Mouse (Mus musculus) testis, adult 2 months (tissue): Measurements from ENCODE around the gene Dydc1.

Experiments
- CTCF ChIP-seq: fragments of 200-500 bp; IDR thresholded peaks from 2 replicates; pipeline ENCODE4 v1.5.1; 2012; ENCODE audit warnings: low read depth, mild to moderate bottlenecking, inconsistent platforms, low read length, moderate library complexity; ENCODE audit not compliant: control insufficient read depth, insufficient read depth, insufficient replicate concordance
- POLR2A ChIP-seq: fragments of 200-500 bp; IDR thresholded peaks from 2 replicates; pipeline ENCODE4 v1.6.1; 2012; ENCODE audit warnings: low read depth, mild to moderate bottlenecking, inconsistent platforms, low read length, moderate library complexity; ENCODE audit not compliant: control insufficient read depth

DNA sequence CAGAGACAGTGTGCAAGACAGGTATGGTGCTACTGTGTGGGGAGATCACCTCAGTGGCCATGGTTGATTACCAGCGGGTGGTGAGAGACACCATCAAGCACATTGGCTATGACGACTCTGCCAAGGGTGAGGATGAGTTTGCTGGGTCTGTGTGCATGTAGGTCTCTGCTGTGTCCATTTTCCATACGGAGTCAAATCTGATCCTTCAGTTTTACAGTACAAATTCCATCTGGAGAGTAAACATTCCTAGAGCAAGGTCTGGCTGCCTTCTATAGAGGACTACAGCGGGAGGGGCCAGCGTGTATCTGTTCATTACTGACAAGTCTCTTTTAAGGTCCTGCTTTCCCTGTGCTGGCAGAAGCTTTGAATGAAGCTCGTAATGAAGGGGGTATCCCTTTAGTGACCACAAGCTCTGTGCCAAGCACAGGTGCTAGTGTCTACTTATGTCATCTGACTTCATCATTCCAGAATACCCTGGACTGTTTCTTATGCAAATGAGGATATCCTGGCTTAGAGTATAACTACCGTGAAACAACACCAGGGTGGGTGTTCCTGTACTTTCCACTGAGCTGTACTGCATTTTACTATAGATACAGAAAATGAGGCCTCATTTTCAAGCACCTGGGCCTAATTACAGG, 38.4 kb downstream of the Dydc1 start:
- TF ChIP-seq CTCF (no peak), POLR2A (no peak)
